Mouse (Mus musculus): Measurements from ENCODE around the gene E2f1. TPM values are rescaled to one million over a fixed set of nuclear protein-coding genes. Genes with fewer than 3 reads are reported as not detected.

E2f1 gene
- polyA plus RNA-seq, 1 experiment from 2014 or later = 0.92 TPM

Other genes with a start within 250 kb of the E2f1 start
- 7.1 and 10.5 TPM in 2 replicates for gene Cdk5rap1, start 196.9 kb downstream of the E2f1 start, polyA plus RNA-seq (2014; fragmentation: Nextera tagmentation; extraction: Ambion mirVana)
- 4.4 and 5.1 TPM in 2 replicates for gene Snta1, start 161.8 kb downstream of the E2f1 start, polyA plus RNA-seq (2014; fragmentation: Nextera tagmentation; extraction: Ambion mirVana)
- 48.8 and 51.2 TPM in 2 replicates for gene Cbfa2t2, start 133.4 kb downstream of the E2f1 start, polyA plus RNA-seq (2014; fragmentation: Nextera tagmentation; extraction: Ambion mirVana)
- 1.6 and 1.9 TPM in 2 replicates for gene 1700003F12Rik, start 22.8 kb downstream of the E2f1 start, polyA plus RNA-seq (2014; fragmentation: Nextera tagmentation; extraction: Ambion mirVana)
- 0.30 and 0.62 TPM in 2 replicates for gene Actl10, start 18.1 kb downstream of the E2f1 start, polyA plus RNA-seq (2014; fragmentation: Nextera tagmentation; extraction: Ambion mirVana)
- 11.5 and 16.8 TPM in 2 replicates for gene Necab3, start 11.0 kb downstream of the E2f1 start, polyA plus RNA-seq (2014; fragmentation: Nextera tagmentation; extraction: Ambion mirVana)
- 16.0 and 17.5 TPM in 2 replicates for gene Pxmp4, start 33.8 kb upstream of the E2f1 start, polyA plus RNA-seq (2014; fragmentation: Nextera tagmentation; extraction: Ambion mirVana)
- gene Zfp341, start 43.4 kb upstream of the E2f1 start, polyA plus RNA-seq (2014; fragmentation: Nextera tagmentation; extraction: Ambion mirVana) = 2.0 and 2.1 TPM in 2 replicates
- 0.92 TPM in 1 of 2 replicates, not detected in the other for gene 4930519P11Rik, start 43.5 kb upstream of the E2f1 start, polyA plus RNA-seq (2014; fragmentation: Nextera tagmentation; extraction: Ambion mirVana)
- gene Chmp4b, start 81.8 kb upstream of the E2f1 start, polyA plus RNA-seq (2014; fragmentation: Nextera tagmentation; extraction: Ambion mirVana) = 15.5 and 16.6 TPM in 2 replicates
- not detected in 2 replicates for gene Gm14214, start 200.1 kb upstream of the E2f1 start, polyA plus RNA-seq (2014; fragmentation: Nextera tagmentation; extraction: Ambion mirVana)
- gene Raly, start 221.2 kb upstream of the E2f1 start, polyA plus RNA-seq (2014; fragmentation: Nextera tagmentation; extraction: Ambion mirVana) = 27.5 and 34.5 TPM in 2 replicates
- not detected in 2 replicates for gene a, start 221.5 kb upstream of the E2f1 start, polyA plus RNA-seq (2014; fragmentation: Nextera tagmentation; extraction: Ambion mirVana)

Measured in neural tube, embryonic 14.5 days (tissue).